Mouse (Mus musculus): ENCODE data around the gene Tjp1. TPM values are rescaled to one million over a fixed set of nuclear protein-coding genes. Genes with fewer than 3 reads are reported as not detected.

Tjp1 gene
- polyA plus RNA-seq, 1 experiment from 2014 or later: 3.1 TPM

- H3K9ac ChIP-seq: no peak overlapping the region
- no peaks in the 10 kb centered on the region for H3K4me1 ChIP-seq (replicated peaks)
- H3K4me3 ChIP-seq (replicated peaks): no peak overlapping the region
- H3K4me2 ChIP-seq: no peak overlapping the region
- no peak overlapping the region for H3K27ac ChIP-seq (replicated peaks)
- ATAC-seq (ENCODE audit: insufficient read depth): no peak
- H3K27me3 ChIP-seq: 0 out of 2 replicates have a peak, but pooled peaks cover 2% of the 10 kb centered on the region
- H3K9me3 ChIP-seq (replicated peaks): no peaks in the 10 kb centered on the region
- H3K36me3 ChIP-seq (replicated peaks): no peaks in the 10 kb centered on the region
- WGBS (ENCODE audit: insufficient replicate concordance): 40% methylated on average over 8 of the region's 8 CpGs
Observed at GRCm38 (mm10) chr7:65516903-65517302, 10.7 kb downstream of the Tjp1 start.

GRCm38 (mm10) chr7:65513451-65514179 is 14.0 kb downstream of the Tjp1 start:
- no peak overlapping the region for H3K4me3 ChIP-seq (replicated peaks)
- H3K9me3 ChIP-seq (replicated peaks): no peaks in the 10 kb centered on the region
- no peak overlapping the region for H3K4me2 ChIP-seq
- ATAC-seq (ENCODE audit: insufficient read depth): no peak
- no peaks in the 10 kb centered on the region for H3K4me1 ChIP-seq (replicated peaks)
- 0 out of 2 replicates have a peak, but pooled peaks cover 2% of the 10 kb centered on the region for H3K27me3 ChIP-seq
- 49% methylated on average over 10 of the region's 10 CpGs for whole genome bisulfite sequencing (ENCODE audit: insufficient replicate concordance)
- H3K36me3 ChIP-seq (replicated peaks): no peaks in the 10 kb centered on the region
- no peak overlapping the region for H3K27ac ChIP-seq (replicated peaks)
- H3K9ac ChIP-seq: no peak overlapping the region

- Histone ChIP-seq H3K9ac (no peak overlapping the region), H3K36me3 (replicated peaks) (no peaks in the 10 kb centered on the region)
- WGBS (ENCODE audit: insufficient replicate concordance): 57% methylated on average over 3 of the region's 3 CpGs
Observed at GRCm38 (mm10) chr7:65509357-65509756, 18.2 kb downstream of the Tjp1 start.

GRCm38 (mm10) chr7:65507341-65507740 is 20.2 kb downstream of the Tjp1 start:
- Histone ChIP-seq H3K27me3 (no peaks in the 10 kb centered on the region), H3K4me2 (no peak overlapping the region), H3K27ac (replicated peaks) (no peak overlapping the region), H3K9ac (no peak overlapping the region), H3K4me1 (replicated peaks) (no peaks in the 10 kb centered on the region), H3K9me3 (replicated peaks) (no peaks in the 10 kb centered on the region), H3K4me3 (replicated peaks) (no peak overlapping the region), H3K36me3 (replicated peaks) (no peaks in the 10 kb centered on the region)
- ATAC-seq (ENCODE audit: insufficient read depth): no peak
- 55% methylated on average over 5 of the region's 5 CpGs for WGBS (ENCODE audit: insufficient replicate concordance)

More at GRCm38 (mm10) chr7:65509357-65509756, 18.2 kb downstream of the Tjp1 start:
- 0 out of 2 replicates have a peak, but pooled peaks cover 2% of the 10 kb centered on the region for H3K27me3 ChIP-seq
- H3K4me1 ChIP-seq (replicated peaks): no peaks in the 10 kb centered on the region
- ATAC-seq (ENCODE audit: insufficient read depth): no peak
- no peaks in the 10 kb centered on the region for H3K9me3 ChIP-seq (replicated peaks)
- H3K4me2 ChIP-seq: no peak overlapping the region
- H3K4me3 ChIP-seq (replicated peaks): no peak overlapping the region
- H3K27ac ChIP-seq (replicated peaks): no peak overlapping the region

GRCm38 (mm10) chr7:65502486-65503322 is 24.9 kb downstream of the Tjp1 start:
- no peak for ATAC-seq (ENCODE audit: insufficient read depth)
- Histone ChIP-seq H3K4me3 (replicated peaks) (no peak overlapping the region), H3K36me3 (replicated peaks) (no peaks in the 10 kb centered on the region), H3K27me3 (no peaks in the 10 kb centered on the region), H3K9ac (no peak overlapping the region), H3K27ac (replicated peaks) (no peak overlapping the region), H3K4me1 (replicated peaks) (no peaks in the 10 kb centered on the region), H3K9me3 (replicated peaks) (no peaks in the 10 kb centered on the region), H3K4me2 (no peak overlapping the region)
- 61% methylated on average over 10 of the region's 10 CpGs for WGBS (ENCODE audit: insufficient replicate concordance)

- Histone ChIP-seq H3K9ac (no peak overlapping the region), H3K4me2 (no peak overlapping the region), H3K36me3 (replicated peaks) (no peaks in the 10 kb centered on the region), H3K9me3 (replicated peaks) (no peaks in the 10 kb centered on the region), H3K4me1 (replicated peaks) (no peaks in the 10 kb centered on the region), H3K27ac (replicated peaks) (no peak overlapping the region), H3K4me3 (replicated peaks) (no peak overlapping the region), H3K27me3 (no peaks in the 10 kb centered on the region)
- 18% methylated on average over 7 of the region's 7 CpGs for WGBS (ENCODE audit: insufficient replicate concordance)
- no peak for ATAC-seq (ENCODE audit: insufficient read depth)
Observed at GRCm38 (mm10) chr7:65500746-65501145, 26.8 kb downstream of the Tjp1 start.

GRCm38 (mm10) chr7:65497733-65498583 is 29.6 kb downstream of the Tjp1 start:
- no peak for ATAC-seq (ENCODE audit: insufficient read depth)
- 38% methylated on average over 12 of the region's 12 CpGs for WGBS (ENCODE audit: insufficient replicate concordance)
- Histone ChIP-seq H3K9ac (no peak overlapping the region), H3K4me3 (replicated peaks) (no peak overlapping the region), H3K9me3 (replicated peaks) (no peaks in the 10 kb centered on the region), H3K4me1 (replicated peaks) (no peaks in the 10 kb centered on the region), H3K36me3 (replicated peaks) (no peaks in the 10 kb centered on the region), H3K4me2 (no peak overlapping the region), H3K27me3 (no peaks in the 10 kb centered on the region), H3K27ac (replicated peaks) (no peak overlapping the region)

GRCm38 (mm10) chr7:65490526-65490925 is 37.1 kb downstream of the Tjp1 start:
- H3K36me3 ChIP-seq (replicated peaks): no peaks in the 10 kb centered on the region
- 0 out of 2 replicates have a peak, but pooled peaks cover 2% of the 10 kb centered on the region for H3K4me1 ChIP-seq (replicated peaks)
- no peak for ATAC-seq (ENCODE audit: insufficient read depth)
- no peak overlapping the region for H3K4me3 ChIP-seq (replicated peaks)
- H3K27ac ChIP-seq (replicated peaks): no peak overlapping the region
- no peaks in the 10 kb centered on the region for H3K9me3 ChIP-seq (replicated peaks)
- H3K9ac ChIP-seq: no peak overlapping the region
- WGBS (ENCODE audit: insufficient replicate concordance): 66% methylated on average over 7 of the region's 7 CpGs
- no peak overlapping the region for H3K4me2 ChIP-seq
- H3K27me3 ChIP-seq: no peaks in the 10 kb centered on the region

- Histone ChIP-seq H3K4me2 (no peak overlapping the region), H3K9ac (no peak overlapping the region), H3K4me3 (replicated peaks) (no peak overlapping the region), H3K36me3 (replicated peaks) (no peaks in the 10 kb centered on the region), H3K4me1 (replicated peaks) (0 out of 2 replicates have a peak, but pooled peaks cover 2% of the 10 kb centered on the region), H3K27ac (replicated peaks) (no peak overlapping the region), H3K27me3 (no peaks in the 10 kb centered on the region), H3K9me3 (replicated peaks) (no peaks in the 10 kb centered on the region)
- no peak for ATAC-seq (ENCODE audit: insufficient read depth)
- 60% methylated on average over 9 of the region's 9 CpGs for WGBS (ENCODE audit: insufficient replicate concordance)
Observed at GRCm38 (mm10) chr7:65489742-65490141, 37.8 kb downstream of the Tjp1 start.

GRCm38 (mm10) chr7:65489195-65489594 is 38.4 kb downstream of the Tjp1 start:
- no peak for ATAC-seq (ENCODE audit: insufficient read depth)
- 0 out of 2 replicates have a peak, but pooled peaks cover 2% of the 10 kb centered on the region for H3K4me1 ChIP-seq (replicated peaks)
- no peak overlapping the region for H3K9ac ChIP-seq
- no peaks in the 10 kb centered on the region for H3K27me3 ChIP-seq
- no peaks in the 10 kb centered on the region for H3K9me3 ChIP-seq (replicated peaks)
- H3K4me2 ChIP-seq: no peak overlapping the region
- H3K36me3 ChIP-seq (replicated peaks): no peaks in the 10 kb centered on the region
- H3K27ac ChIP-seq (replicated peaks): no peak overlapping the region
- no peak overlapping the region for H3K4me3 ChIP-seq (replicated peaks)
- 75% methylated on average over 6 of the region's 6 CpGs for WGBS (ENCODE audit: insufficient replicate concordance)

Data from liver, embryonic 15.5 days (tissue).